Mouse (Mus musculus) lung, adult 2 months (tissue): ENCODE results near the gene Nr6a1. TPM values are rescaled to one million over a fixed set of nuclear protein-coding genes. Genes with fewer than 3 reads are reported as not detected.

ENCODE experiments used
- DNase-seq: peaks from one replicate; pipeline ENCODE4 v3.0.0; 2022
- H3K4me1 ChIP-seq: fragments of 200-500 bp; 2 replicates; pipeline ENCODE4 v1.6.1; 2011; ENCODE audit warnings: low read length; ENCODE audit not compliant: control insufficient read depth, insufficient read depth
- H3K4me3 ChIP-seq: fragments of 200-500 bp; replicated peaks from 2 replicates; pipeline ENCODE3; 2011; ENCODE audit warnings: low read depth, mild to moderate bottlenecking, control low read depth, low read length; ENCODE audit errors: extremely low read depth
- CTCF ChIP-seq: fragments of 200-500 bp; IDR thresholded peaks from 2 replicates; pipeline ENCODE4 v1.5.1; 2011; ENCODE audit warnings: mild to moderate bottlenecking, low read length, control low read depth; ENCODE audit not compliant: insufficient read depth
- POLR2A ChIP-seq: fragments of 200-500 bp; IDR thresholded peaks from 2 replicates; pipeline ENCODE4 v1.6.1; 2011; ENCODE audit warnings: low read depth, mild to moderate bottlenecking, control low read depth, low read length, borderline replicate concordance; ENCODE audit errors: extremely low read depth
- WGBS: fragments of 180-500 bp; shearing (Covaris S2); methylation state at CpG from one replicate; pipeline ENCODE4 v1.1.7; 2018; 5-methylcytosine and 5-hydroxymethylcytosine counted together
- polyA plus RNA-seq: library from polyadenylated mRNA; depleted of rRNA; stranded (reverse); fragments of >200 nt; gene quantifications from 2 replicates; pipeline ENCODE4 v1.2.3, GENCODE M21; 2012

The Nr6a1 gene
- polyA plus RNA-seq, 1 experiment: 6.5 TPM

DNA sequence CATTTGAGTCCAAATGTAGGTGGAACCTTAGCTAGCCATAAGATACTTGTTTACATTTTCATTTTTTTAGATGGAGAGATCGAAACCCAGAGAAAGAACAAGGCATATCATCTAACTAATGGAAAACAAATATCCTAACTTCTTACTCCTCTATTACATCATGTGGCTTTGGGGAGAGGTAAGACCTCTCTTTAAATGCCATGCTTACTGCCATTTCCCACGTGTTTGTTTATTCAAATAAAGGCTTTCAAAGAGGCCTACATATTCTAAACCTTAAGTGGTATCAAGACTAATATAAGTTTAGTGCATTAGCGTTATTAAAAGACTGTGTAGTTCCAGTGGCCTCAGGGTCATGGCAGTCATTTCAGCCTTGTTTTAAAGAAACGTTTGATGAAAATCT lies 140.2 kb downstream of the Nr6a1 start:
- 52% methylated on average over 4 of the region's 4 CpGs for WGBS
- TF ChIP-seq CTCF: no peak
- TF ChIP-seq POLR2A: no peak
- H3K4me1 ChIP-seq: no peaks in the 10 kb centered on the region
- no peak overlapping the region for H3K4me3 ChIP-seq
- no peak for DNase-seq

DNA sequence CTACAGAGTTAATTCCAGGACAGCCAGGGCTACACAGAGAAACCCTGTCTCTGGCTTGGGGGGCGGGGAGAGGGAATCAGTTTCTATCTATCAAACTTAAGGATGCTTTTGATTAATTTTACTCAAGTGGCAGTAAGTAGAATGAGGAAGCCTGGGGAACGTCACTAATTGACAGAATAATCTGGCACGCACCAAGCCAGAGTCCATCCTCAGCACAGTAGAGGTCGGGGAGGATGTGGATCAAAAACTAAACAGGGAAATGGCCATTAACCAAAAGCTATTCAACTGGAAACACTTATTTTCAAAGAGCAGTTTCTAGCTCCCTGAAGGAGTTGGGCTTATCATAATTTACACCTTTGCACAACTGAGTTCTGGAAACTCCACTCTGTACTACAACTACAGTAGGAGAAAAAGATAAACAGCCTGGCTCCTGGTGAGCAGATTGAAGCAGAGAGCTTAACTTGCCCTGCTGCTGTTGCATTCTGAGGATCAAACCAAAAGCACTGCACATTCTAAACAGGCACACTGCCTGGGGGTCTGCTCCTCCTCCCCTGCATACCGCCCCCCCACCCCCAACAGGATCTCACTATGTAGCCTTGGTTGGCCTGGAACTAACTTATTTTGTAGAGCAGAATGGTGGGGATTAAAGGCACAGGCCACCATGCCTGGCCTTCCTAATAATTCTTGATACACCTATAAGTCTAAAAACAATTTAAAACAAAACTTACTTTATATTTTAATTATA lies 141.1 kb downstream of the Nr6a1 start:
- TF ChIP-seq CTCF (no peak), POLR2A (no peak)
- no peak for DNase-seq
- Histone ChIP-seq H3K4me3 (no peak overlapping the region), H3K4me1 (no peaks in the 10 kb centered on the region)
- 44% methylated on average over 5 of the region's 5 CpGs for WGBS

DNA sequence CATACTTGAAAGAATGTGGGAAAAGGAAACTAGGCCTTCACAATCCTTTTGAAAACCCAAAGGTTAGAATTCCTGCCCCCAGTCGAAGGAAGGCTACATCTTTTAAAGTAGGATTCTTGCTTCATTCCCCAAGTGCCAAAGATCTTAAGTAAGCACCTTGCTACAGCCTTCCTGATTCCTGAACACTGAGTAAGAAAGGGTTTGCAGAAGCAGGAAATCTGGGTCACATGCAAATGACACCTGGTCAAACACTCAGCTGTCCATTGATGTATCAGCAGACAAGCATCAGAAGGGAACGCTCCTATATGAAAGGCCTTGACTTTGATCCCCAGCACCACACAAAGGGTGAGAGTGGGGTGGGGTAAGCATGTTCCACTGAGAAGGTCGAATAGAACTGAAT lies 142.4 kb downstream of the Nr6a1 start:
- Histone ChIP-seq H3K4me3 (no peak overlapping the region), H3K4me1 (no peaks in the 10 kb centered on the region)
- no peak for DNase-seq
- WGBS: 40% methylated on average over 3 of the region's 3 CpGs
- TF ChIP-seq POLR2A (no peak), CTCF (no peak)

DNA sequence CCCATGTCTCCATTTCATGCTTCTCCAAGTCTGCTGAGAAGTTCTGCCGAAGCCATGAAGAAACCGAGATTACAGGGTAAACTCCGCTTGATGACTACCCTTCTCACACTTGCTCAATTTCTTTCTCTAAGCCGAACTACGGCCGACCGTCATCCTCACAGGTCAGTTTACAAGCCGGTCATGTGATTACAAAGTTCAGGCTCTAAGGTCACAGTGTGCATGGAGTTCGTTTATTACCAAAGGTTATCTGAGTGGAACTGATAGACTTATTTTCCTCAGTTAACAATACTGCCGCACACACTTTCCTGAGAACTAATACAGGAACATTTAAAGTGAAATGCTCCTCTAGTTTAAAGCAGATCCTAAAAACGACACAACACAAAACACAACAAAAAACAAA lies 143.1 kb downstream of the Nr6a1 start:
- TF ChIP-seq CTCF (no peak), POLR2A (no peak)
- DNase-seq: no peak
- WGBS: 56% methylated on average over 11 of the region's 11 CpGs

DNA sequence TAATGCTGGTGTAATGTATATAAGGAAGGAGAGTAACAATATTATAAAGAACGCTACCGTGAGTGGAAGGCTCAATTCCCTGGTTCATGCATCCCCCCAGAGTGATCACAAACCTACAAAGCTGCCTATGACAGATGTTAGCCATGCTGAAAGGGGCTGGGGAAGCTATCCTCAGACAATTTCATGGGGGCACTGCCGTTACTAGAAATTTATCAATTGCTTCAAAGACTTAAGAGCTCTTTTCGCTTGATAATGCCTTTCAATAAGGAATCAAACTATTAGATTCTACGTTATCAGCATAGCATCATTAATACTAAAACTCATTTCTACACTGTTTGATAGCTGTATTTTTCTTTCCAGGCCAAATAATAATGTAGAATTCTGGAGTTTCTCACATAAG lies 144.1 kb downstream of the Nr6a1 start:
- TF ChIP-seq CTCF: no peak
- TF ChIP-seq POLR2A: no peak
- Histone ChIP-seq H3K4me3 (no peak overlapping the region), H3K4me1 (no peaks in the 10 kb centered on the region)
- 91% methylated on average over 5 of the region's 5 CpGs for WGBS
- no peak for DNase-seq

More for the DNA sequence above, 143.1 kb downstream of the Nr6a1 start:
- H3K4me3 ChIP-seq: no peak overlapping the region
- no peaks in the 10 kb centered on the region for H3K4me1 ChIP-seq

DNA sequence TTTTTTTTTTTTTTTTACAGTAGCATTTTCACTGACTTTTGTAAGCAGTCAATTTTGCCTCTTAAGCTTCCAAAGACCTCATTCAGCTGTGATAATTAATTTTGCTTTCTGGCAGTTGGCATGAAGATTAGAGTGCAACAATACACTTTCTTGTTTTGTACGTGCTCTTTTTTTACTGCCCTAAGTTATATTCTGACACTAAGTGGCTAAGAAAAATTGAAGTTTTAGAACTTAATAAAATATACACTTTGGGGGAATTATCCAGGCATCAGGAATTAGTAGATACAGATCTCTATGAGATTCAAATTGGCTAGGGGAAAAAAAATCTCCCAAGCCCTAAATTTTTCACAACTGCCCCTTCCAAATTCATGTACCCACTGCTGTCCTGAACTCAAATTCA lies 144.8 kb downstream of the Nr6a1 start:
- DNase-seq: no peak
- no peak for TF ChIP-seq POLR2A
- no peak for TF ChIP-seq CTCF
- WGBS: 34% methylated on average over 1 of the region's 1 CpGs
- H3K4me1 ChIP-seq: no peaks in the 10 kb centered on the region
- H3K4me3 ChIP-seq: no peak overlapping the region

DNA sequence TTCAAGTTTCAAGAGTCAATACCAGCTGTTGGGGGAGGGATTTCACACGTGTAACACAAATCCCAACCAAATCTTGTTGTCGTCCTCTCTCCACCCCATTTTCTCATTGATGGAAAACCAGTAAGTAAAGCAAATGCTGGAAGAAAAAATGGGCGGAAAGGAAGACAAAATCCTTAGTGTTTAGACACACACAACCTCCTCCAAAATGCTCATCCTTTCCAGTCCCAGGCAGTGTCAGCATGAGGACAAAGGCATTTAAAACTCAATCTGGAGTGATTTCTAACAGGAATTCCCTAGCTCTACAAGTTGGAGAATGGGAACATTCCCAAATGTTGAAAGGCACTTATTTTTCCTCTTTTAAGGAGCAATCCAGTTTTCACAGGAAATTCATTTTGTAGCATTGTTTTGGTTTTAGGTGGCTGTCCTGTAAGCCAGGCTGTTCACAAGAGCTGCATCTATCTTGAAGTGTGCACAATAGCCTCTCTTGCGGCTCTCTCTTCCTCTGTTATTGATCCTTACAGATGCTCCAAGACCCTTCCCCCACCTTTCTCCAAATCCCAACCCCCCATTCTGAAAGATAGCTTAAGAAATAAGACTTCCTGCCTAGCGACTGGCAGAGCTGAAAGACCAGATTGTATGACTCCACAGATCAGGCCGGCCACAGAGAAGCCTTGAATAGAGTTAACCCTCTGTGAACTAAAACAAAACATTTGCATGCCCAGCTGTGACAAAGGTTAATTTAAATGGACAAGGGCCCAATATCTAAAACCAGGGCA lies 145.4 kb downstream of the Nr6a1 start:
- WGBS: 32% methylated on average over 6 of the region's 6 CpGs
- H3K4me1 ChIP-seq: no peaks in the 10 kb centered on the region
- TF ChIP-seq POLR2A: no peak
- TF ChIP-seq CTCF: no peak
- no peak for DNase-seq
- H3K4me3 ChIP-seq: no peak overlapping the region

DNA sequence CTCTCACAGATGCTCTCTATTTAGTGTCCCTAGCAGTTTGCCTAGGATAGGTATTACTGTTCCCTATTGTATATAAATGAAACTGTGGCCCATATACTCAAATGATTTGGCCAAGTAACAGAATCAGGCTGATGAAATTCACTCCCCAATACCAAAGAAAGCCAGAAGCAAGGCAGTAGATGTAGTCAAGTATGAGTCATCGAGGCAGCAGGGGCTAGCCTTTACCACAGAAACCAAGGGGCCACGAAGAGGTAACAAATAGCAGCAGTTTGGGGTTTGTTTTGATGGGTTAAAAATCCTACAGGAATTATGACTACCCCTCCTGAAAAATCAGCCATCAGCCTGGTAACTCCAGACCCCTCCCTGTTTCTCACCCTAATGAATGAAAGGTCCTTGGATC lies 147.5 kb downstream of the Nr6a1 start:
- Histone ChIP-seq H3K4me3 (no peak overlapping the region), H3K4me1 (no peaks in the 10 kb centered on the region)
- no peak for DNase-seq
- no peak for TF ChIP-seq POLR2A
- no peak for TF ChIP-seq CTCF
- WGBS: 59% methylated on average over 2 of the region's 2 CpGs

DNA sequence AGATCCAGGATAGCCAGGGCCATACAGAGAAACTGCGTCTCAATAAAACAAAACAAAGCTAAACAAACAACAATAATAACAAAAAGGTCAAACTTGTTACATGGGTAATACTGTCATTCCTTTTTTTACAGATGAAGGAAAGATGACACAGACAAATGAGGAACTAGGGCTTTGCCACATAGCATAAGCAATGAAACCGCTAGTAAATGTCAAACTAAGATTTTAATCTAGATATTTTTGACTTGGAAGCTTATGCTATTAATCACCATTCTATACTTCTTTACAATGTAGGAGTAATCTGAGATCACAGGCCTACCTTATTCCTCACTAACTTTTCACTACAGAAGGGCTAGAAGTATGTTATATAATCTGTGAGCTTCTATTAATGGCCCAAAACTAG lies 150.2 kb downstream of the Nr6a1 start:
- no peak for TF ChIP-seq CTCF
- no peak for TF ChIP-seq POLR2A
- 74% methylated on average over 2 of the region's 2 CpGs for WGBS
- Histone ChIP-seq H3K4me3 (no peak overlapping the region), H3K4me1 (no peaks in the 10 kb centered on the region)
- no peak for DNase-seq

DNA sequence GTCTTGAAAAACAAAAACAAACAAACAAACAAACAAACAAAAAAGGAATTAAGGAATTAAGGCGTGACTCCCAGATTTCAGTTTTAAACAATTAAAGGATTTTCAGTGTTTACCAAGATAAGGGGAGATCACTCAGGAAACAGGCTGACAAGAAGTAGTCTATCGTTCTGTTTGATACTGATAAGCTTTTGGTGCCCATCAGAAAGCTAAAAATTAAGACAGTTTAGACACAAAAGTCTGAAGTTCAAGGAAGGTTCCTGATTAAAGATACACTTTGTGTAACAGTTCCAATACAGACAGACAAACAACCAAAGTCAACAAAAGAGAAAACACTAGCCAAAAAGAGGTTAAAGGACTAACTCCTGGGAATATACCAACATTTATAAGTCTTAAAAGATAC lies 152.6 kb downstream of the Nr6a1 start:
- Histone ChIP-seq H3K4me3 (no peak overlapping the region), H3K4me1 (no peaks in the 10 kb centered on the region)
- 67% methylated on average over 2 of the region's 2 CpGs for WGBS
- no peak for DNase-seq
- no peak for TF ChIP-seq CTCF
